ENCODE assay signal across 9 mouse cellular contexts in genomic region chr10:50910861-50911410, GRCm38 (mm10). TPM values are rescaled to one million over a fixed set of nuclear protein-coding genes. Genes with fewer than 3 reads are reported as not detected.
DNase-seq lines count a peak whose midpoint lies in the region; ATAC-seq lines count a peak whose summit lies in the region.
"Had no signal": no experiment of that assay in that cellular context is flagged by ENCODE, and none has a peak within 500 bp of the region (broad histone marks: within the 10 kb centered on the region; RNA-seq: fewer than 3 reads in every experiment).

No protein-coding gene starts in this region.

- H3K36me3 ChIP-seq in liver, embryonic 13.5 days: no peaks in the 10 kb centered on the region

- WGBS in liver, embryonic 13.5 days (ENCODE audit: insufficient replicate concordance): 10% methylated on average over 12 of the region's 12 CpGs

- no peaks in the 10 kb centered on the region for H3K4me1 ChIP-seq in liver, embryonic 13.5 days (replicated peaks)

- no peaks in the 10 kb centered on the region for H3K9me3 ChIP-seq in liver, embryonic 13.5 days (replicated peaks)

- H3K27me3 ChIP-seq in liver, embryonic 13.5 days: peaks cover 68% of the 10 kb centered on the region

- 0 out of 2 replicates have a peak overlapping the region, but pooled peaks have one; percentile 2 for H3K4me3 ChIP-seq in liver, embryonic 13.5 days (replicated peaks)

- H3K27ac ChIP-seq in liver, embryonic 13.5 days: no peak overlapping the region

- H3K4me2 ChIP-seq in liver, embryonic 13.5 days: no peak overlapping the region

- no peak overlapping the region for H3K9ac ChIP-seq in liver, embryonic 13.5 days

- DNase-seq in Muller cell, postnatal 12 days (ENCODE audit: inconsistent ontology term): peak; percentile 43
- DNase-seq in forelimb bud, embryonic 11.5 days (ENCODE audit: low read depth, low spot score): peak; percentile 45
- no peak for DNase-seq in liver, embryonic 13.5 days
- DNase-seq in layer of hippocampus, postnatal 14 days (ENCODE audit: low spot score in 2 of 2): no peak
- DNase-seq in layer of hippocampus, postnatal 10 days (ENCODE audit: low spot score in 2 of 2): no peak
- DNase-seq in urinary bladder, postnatal 25 days (ENCODE audit: low spot score): no peak
- DNase-seq in right cerebral cortex, adult 18-20 months: no peak
- DNase-seq: gastrocnemius, postnatal 10 days had no signal

- ATAC-seq in CD4-positive, CD25-positive, alpha-beta regulatory T cell, adult 4 months: peak; percentile 29
- ATAC-seq in liver, embryonic 13.5 days (ENCODE audit: low read depth): no peak

RNA-seq across cellular contexts. Expression of gene Sim1, which starts 16.4 kb away (rescaled TPM):
- not detected for polyA plus RNA-seq in CD4-positive, CD25-positive, alpha-beta regulatory T cell, adult 4 months (2017; shearing (Covaris generic))
- polyA plus RNA-seq in liver, embryonic 13.5 days (2015; fragmentation: Nextera tagmentation; extraction: Ambion mirVana): 0.03 TPM in 1 of 2 replicates, not detected in the other
- under 1 TPM in 1 of 2 experiments, not detected in 1; 0.10 TPM for total RNA-seq in layer of hippocampus, postnatal 14 days (2021)
- total RNA-seq in layer of hippocampus, postnatal 10 days (2021): not detected

Comparison
In these comparisons a context has a peak if more than half of its experiments do, and no peak if none do; other contexts are left out.
1. DNase-seq: peak in Muller cell, postnatal 12 days (single experiment) and forelimb bud, embryonic 11.5 days (single experiment); none in liver, embryonic 13.5 days (single experiment), layer of hippocampus, postnatal 14 days (0 of 2), layer of hippocampus, postnatal 10 days (0 of 2), urinary bladder, postnatal 25 days (single experiment) and right cerebral cortex, adult 18-20 months (single experiment).